Mouse (Mus musculus) MEL (cell line): Measurements from ENCODE around the gene Mark1. TPM values are rescaled to one million over a fixed set of nuclear protein-coding genes. Genes with fewer than 3 reads are reported as not detected.

Source experiments
- DNase-seq: peaks from one replicate; pipeline ENCODE4 v3.0.0; 2011; ENCODE audit warnings: low read depth, low spot score
- H3K27ac ChIP-seq: 2 replicates; pipeline ENCODE4 v1.5.1; 2012; ENCODE audit warnings: low read depth, mild to moderate bottlenecking, control low read depth, low read length, moderate library complexity; ENCODE audit not compliant: control insufficient read depth
- H3K27me3 ChIP-seq, 2 experiments: fragments of 150-350 bp in 1 of 2; sonication (generic) in 1 of 2; 2 replicates each; pipeline ENCODE4 v1.6.1; 2012; ENCODE audit warnings: low read length in 2 of 2, mild to moderate bottlenecking in 2 of 2, improper control_type of control experiment in 1 of 2, moderate library complexity in 1 of 2; ENCODE audit not compliant: insufficient read depth in 2 of 2, control insufficient read depth in 1 of 2
- H3K36me3 ChIP-seq, 2 experiments: 2 replicates each; pipeline ENCODE4 v1.6.1; 2012 to 2014; ENCODE audit warnings: low read length in 2 of 2, improper control_type of control experiment in 1 of 2, inconsistent platforms in 1 of 2, mild to moderate bottlenecking in 1 of 2; ENCODE audit not compliant: insufficient read depth in 2 of 2, control insufficient read depth in 1 of 2
- H3K4me1 ChIP-seq, 2 experiments: fragments of 150-350 bp in 1 of 2; sonication (generic) in 1 of 2; 2 replicates each; pipeline ENCODE4 v1.6.1; 2012; ENCODE audit warnings: low read length in 2 of 2, improper control_type of control experiment in 1 of 2, mild to moderate bottlenecking in 1 of 2; ENCODE audit not compliant: insufficient read depth in 2 of 2, control insufficient read depth in 1 of 2
- H3K4me3 ChIP-seq, 2 experiments: fragments of 150-350 bp in 1 of 2; sonication (generic) in 1 of 2; 2 replicates each; pipeline ENCODE4 v1.5.1; 2012; ENCODE audit warnings: low read depth in 2 of 2, low read length in 2 of 2, mild to moderate bottlenecking in 2 of 2, moderate library complexity in 2 of 2, control low read depth in 1 of 2, improper control_type of control experiment in 1 of 2; ENCODE audit not compliant: control insufficient read depth in 1 of 2, insufficient read depth in 1 of 2
- H3K79me2 ChIP-seq: 2 replicates; pipeline ENCODE4 v1.6.1; 2012; ENCODE audit warnings: mild to moderate bottlenecking, low read length, moderate library complexity; ENCODE audit not compliant: control insufficient read depth, poor library complexity, insufficient read depth
- H3K9ac ChIP-seq: 2 replicates; pipeline ENCODE4 v1.6.1; 2012; ENCODE audit warnings: low read depth, mild to moderate bottlenecking, control low read depth, low read length, moderate library complexity; ENCODE audit not compliant: control insufficient read depth, poor library complexity, severe bottlenecking
- H3K9me3 ChIP-seq: fragments of 150-350 bp; sonication (generic); replicated peaks from 2 replicates; pipeline ENCODE4 v1.6.1; 2012; ENCODE audit warnings: mild to moderate bottlenecking, low read length, improper control_type of control experiment, moderate library complexity; ENCODE audit not compliant: insufficient read depth
- BHLHE40 ChIP-seq: IDR thresholded peaks from 2 replicates; pipeline ENCODE4 v1.6.1; 2012; ENCODE audit warnings: low read depth, mild to moderate bottlenecking, inconsistent platforms, low read length, improper control_type of control experiment, borderline replicate concordance
- CHD1 ChIP-seq: IDR thresholded peaks from 2 replicates; pipeline ENCODE4 v1.6.1; 2012; ENCODE audit warnings: low read depth, mild to moderate bottlenecking, inconsistent platforms, low read length, improper control_type of control experiment
- CTCF ChIP-seq, 3 experiments: IDR thresholded peaks in 2 of 3; conservative IDR thresholded peaks in 1 of 3; 2 replicates each; pipeline ENCODE4 v1.5.1; 2011 to 2012; ENCODE audit warnings: low read length in 3 of 3, low read depth in 2 of 3, mild to moderate bottlenecking in 2 of 3, improper control_type of control experiment in 1 of 3, inconsistent platforms in 1 of 3, mixed read lengths in 1 of 3, moderate library complexity in 1 of 3; ENCODE audit not compliant: control insufficient read depth in 1 of 3, insufficient read depth in 1 of 3, poor library complexity in 1 of 3, severe bottlenecking in 1 of 3
- EP300 ChIP-seq, 2 experiments: IDR thresholded peaks; 2 replicates each; pipeline ENCODE4 v1.6.1; 2011; ENCODE audit warnings: improper control_type of control experiment in 2 of 2, low read length in 2 of 2, low read depth in 1 of 2, mild to moderate bottlenecking in 1 of 2
- ETS1 ChIP-seq: IDR thresholded peaks from 2 replicates; pipeline ENCODE4 v1.6.1; 2012; ENCODE audit warnings: low read depth, mild to moderate bottlenecking, inconsistent platforms, low read length, improper control_type of control experiment, moderate library complexity
- GABPA ChIP-seq: IDR thresholded peaks from 2 replicates; pipeline ENCODE4 v1.6.1; 2012; ENCODE audit warnings: low read depth, mild to moderate bottlenecking, inconsistent platforms, low read length, improper control_type of control experiment, moderate library complexity
- MAFK ChIP-seq: IDR thresholded peaks from 2 replicates; pipeline ENCODE4 v1.6.1; 2011; ENCODE audit warnings: low read depth, mild to moderate bottlenecking, low read length, improper control_type of control experiment, borderline replicate concordance
- MAX ChIP-seq: IDR thresholded peaks from 2 replicates; pipeline ENCODE4 v1.6.1; 2011; ENCODE audit warnings: low read length, improper control_type of control experiment
- MAZ ChIP-seq: IDR thresholded peaks from 2 replicates; pipeline ENCODE4 v1.6.1; 2012; ENCODE audit warnings: low read depth, mild to moderate bottlenecking, inconsistent platforms, low read length, improper control_type of control experiment
- MYC ChIP-seq: IDR thresholded peaks from 2 replicates; pipeline ENCODE4 v1.6.1; 2011; ENCODE audit warnings: low read depth, mild to moderate bottlenecking, low read length, improper control_type of control experiment, moderate library complexity
- NRF1 ChIP-seq: IDR thresholded peaks from 2 replicates; pipeline ENCODE4 v1.6.1; 2014; ENCODE audit warnings: low read depth, mild to moderate bottlenecking, inconsistent platforms, low read length, improper control_type of control experiment, moderate library complexity; ENCODE audit not compliant: poor library complexity, insufficient read depth, severe bottlenecking
- POLR2AphosphoS2 ChIP-seq: IDR thresholded peaks from 2 replicates; pipeline ENCODE4 v1.6.1; 2011; ENCODE audit warnings: low read length, improper control_type of control experiment
- POLR2AphosphoS5 ChIP-seq: IDR thresholded peaks from 2 replicates; pipeline ENCODE4 v1.6.1; 2012; ENCODE audit warnings: low read depth, borderline replicate concordance, mild to moderate bottlenecking, inconsistent platforms, low read length, moderate library complexity, mixed read lengths
- RAD21 ChIP-seq: IDR thresholded peaks from 2 replicates; pipeline ENCODE4 v1.6.1; 2011; ENCODE audit warnings: mild to moderate bottlenecking, low read depth, low read length, improper control_type of control experiment
- RCOR1 ChIP-seq: IDR thresholded peaks from 2 replicates; pipeline ENCODE4 v1.6.1; 2012; ENCODE audit warnings: low read depth, mild to moderate bottlenecking, inconsistent platforms, low read length, improper control_type of control experiment
- SIN3A ChIP-seq: IDR thresholded peaks from 2 replicates; pipeline ENCODE4 v1.6.1; 2012; ENCODE audit warnings: low read length, improper control_type of control experiment, inconsistent platforms
- SMC3 ChIP-seq: IDR thresholded peaks from 2 replicates; pipeline ENCODE4 v1.6.1; 2011; ENCODE audit warnings: low read depth, low read length, improper control_type of control experiment
- TAL1 ChIP-seq: IDR thresholded peaks from 2 replicates; pipeline ENCODE4 v1.6.1; 2012; ENCODE audit warnings: mild to moderate bottlenecking, inconsistent platforms, low read length, moderate library complexity, mixed read lengths
- TCF12 ChIP-seq: IDR thresholded peaks from 2 replicates; pipeline ENCODE4 v1.6.1; 2014; ENCODE audit warnings: low read depth, mild to moderate bottlenecking, inconsistent platforms, low read length, improper control_type of control experiment, moderate library complexity
- USF1 ChIP-seq: IDR thresholded peaks from 2 replicates; pipeline ENCODE4 v1.6.1; 2014; ENCODE audit warnings: low read depth, mild to moderate bottlenecking, inconsistent platforms, low read length, improper control_type of control experiment, moderate library complexity
- ZNF384 ChIP-seq: IDR thresholded peaks from 2 replicates; pipeline ENCODE4 v1.6.1; 2012; ENCODE audit warnings: low read depth, mild to moderate bottlenecking, inconsistent platforms, low read length, improper control_type of control experiment
- polyA plus RNA-seq, 2 experiments: library from polyadenylated mRNA; stranded (reverse) in 1 of 2; unstranded in 1 of 2; fragments of >175 nt in 1 of 2; fragments of >200 nt in 1 of 2; gene quantifications; 2 replicates each; pipeline versions ENCODE4 v1.2.1 to v1.2.4; 2012; ENCODE audit warnings: low replicate concordance in 2 of 2, low read depth in 1 of 2; ENCODE audit not compliant: insufficient read length in 2 of 2, insufficient read depth in 1 of 2, missing spikeins in 1 of 2
- total RNA-seq: library from RNA; depleted of rRNA; stranded (reverse); fragments of 300-350 nt; gene quantifications from 2 replicates; pipeline ENCODE4 v1.2.3, GENCODE M21; 2012; rRNA removed

The Mark1 gene
- total RNA-seq (not detected in 2 replicates), polyA plus RNA-seq (not detected)

GRCm38 (mm10) chr1:184999071-184999750 is at the start of gene Mark1:
TSS of gene Mark1 (minus strand) at chr1:184999570.
- Histone ChIP-seq H3K4me3 (no peak within 1 kb of the TSS), H3K79me2 (no peaks in the 10 kb centered on the region)
- TF ChIP-seq ZNF384 (no peak), TAL1 (no peak), ETS1 (no peak), SMC3 (no peak), MAFK (no peak), USF1 (no peak), NRF1 (no peak), MAZ (no peak), POLR2AphosphoS2 (no peak), MYC (no peak), TCF12 (no peak), RAD21 (no peak), SIN3A (no peak), CHD1 (no peak), BHLHE40 (no peak), RCOR1 (no peak), GABPA (no peak), EP300 (IDR thresholded peaks at IDR 0.05; ENCODE audit: low read depth in 1 of 2, low read length in 2 of 2) (no peak)
- TF ChIP-seq, all 39 proteins: peak for 0
- DNase-seq, result no peak
- no peak within 1 kb of the TSS for H3K27ac ChIP-seq
- H3K9me3 ChIP-seq, result no peaks in the 10 kb centered on the region; the same call in 1 of the 2 replicates
- H3K27me3 ChIP-seq, result no peaks in the 10 kb centered on the region
- H3K9ac ChIP-seq, result no peak within 1 kb of the TSS
- no peaks in the 10 kb centered on the region for H3K4me1 ChIP-seq
- H3K36me3 ChIP-seq, result no peaks in the 10 kb centered on the region

DNA sequence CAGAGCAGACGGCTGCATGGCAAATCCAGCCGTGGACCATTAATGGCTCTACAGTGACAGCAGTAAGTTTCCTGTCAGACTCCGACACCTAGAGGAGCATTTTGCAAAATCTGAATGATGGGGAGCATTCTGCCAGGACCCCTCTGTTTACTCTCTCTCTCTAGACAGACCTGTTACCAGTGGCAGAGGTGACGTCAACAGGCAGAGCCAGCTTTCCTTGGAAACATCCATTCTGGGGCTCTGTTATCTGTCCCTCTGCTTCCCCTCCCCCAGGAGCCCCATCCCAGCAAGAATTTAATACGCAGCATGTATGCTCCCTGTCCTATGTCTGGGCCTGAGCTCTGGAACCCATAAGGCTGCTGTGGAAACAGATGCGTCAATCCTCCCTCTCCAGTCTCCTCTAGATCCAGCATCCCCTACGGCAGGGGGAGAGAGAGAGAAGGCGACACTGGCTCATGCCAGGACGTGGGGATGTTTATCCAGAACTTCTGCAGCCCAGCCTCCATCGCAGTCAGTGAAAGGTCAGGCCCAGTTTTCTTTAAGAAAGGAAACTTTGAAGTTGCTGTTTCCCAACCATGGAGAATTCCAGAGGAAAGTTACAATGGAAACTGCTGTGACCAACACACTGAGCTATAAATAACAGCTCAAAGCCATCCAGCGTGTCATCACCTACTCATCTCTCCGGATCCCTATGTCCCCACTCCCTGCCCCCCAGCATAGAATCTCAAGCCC is 48.3 kb upstream of the Mark1 start:
- Histone ChIP-seq H3K4me1 (no peaks in the 10 kb centered on the region), H3K27me3 (no peaks in the 10 kb centered on the region), H3K9me3 (no peaks in the 10 kb centered on the region), H3K27ac (no peak overlapping the region), H3K4me3 (no peak overlapping the region), H3K36me3 (no peaks in the 10 kb centered on the region), H3K79me2 (no peaks in the 10 kb centered on the region), H3K9ac (no peak overlapping the region)
- no peak for TF ChIP-seq USF1
- TF ChIP-seq MAX, result no peak
- TF ChIP-seq POLR2AphosphoS5, result no peak
- TF ChIP-seq CTCF (IDR thresholded peaks at IDR 0.05 in 2 of 3, conservative IDR thresholded peaks at IDR 0.05 in 1 of 3; ENCODE audit: control insufficient read depth in 1 of 3, insufficient read depth in 1 of 3, low read depth in 2 of 3, low read length in 3 of 3, poor library complexity in 1 of 3, severe bottlenecking in 1 of 3), result no peak
- DNase-seq, result no peak
